Mouse (Mus musculus): ENCODE results near the gene Mettl25.

DNA sequence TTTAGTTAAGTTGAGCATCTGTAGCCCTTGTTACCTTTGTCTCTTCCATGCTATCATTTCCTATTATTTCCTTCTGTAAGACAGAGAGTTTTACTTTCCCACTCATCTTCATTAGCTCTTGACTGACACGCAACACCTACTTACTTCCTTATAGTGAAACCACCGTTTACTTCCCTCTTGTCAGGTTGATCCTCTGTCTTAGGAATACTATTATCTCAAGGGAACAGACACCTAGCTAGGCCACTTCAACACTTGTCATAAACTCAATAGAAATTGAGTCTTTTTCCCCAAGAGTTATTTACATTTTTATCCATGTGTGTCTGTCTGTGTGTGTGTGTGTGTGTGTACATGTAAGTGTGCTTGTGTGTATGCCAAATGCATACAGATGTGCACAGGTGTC, 37.7 kb downstream of the Mettl25 start:
- TF ChIP-seq POLR2A (IDR thresholded peaks at IDR 0.05; ENCODE audit: control insufficient read depth, low read depth, low read length) (no peak), CTCF (IDR thresholded peaks at IDR 0.05; ENCODE audit: control insufficient read depth, insufficient read depth, insufficient replicate concordance, low read depth, low read length) (no peak)
